Mouse (Mus musculus): Measurements from ENCODE around the gene Uba5. TPM values are rescaled to one million over a fixed set of nuclear protein-coding genes. Genes with fewer than 3 reads are reported as not detected.

The Uba5 gene
- polyA plus RNA-seq (2015; fragmentation: Nextera tagmentation; extraction: Ambion mirVana), result 56.5 and 57.9 TPM in 2 replicates

GRCm38 (mm10) chr9:104062430-104063243 lies at the start of gene Uba5:
Gene Uba5, minus strand, starts transcription at chr9:104063134.
- Histone ChIP-seq H3K27me3 (replicated peaks) (no peaks in the 10 kb centered on the region), H3K4me2 (peak within 1 kb of the TSS; percentile 83), H3K27ac (peak within 1 kb of the TSS; percentile 75), H3K36me3 (peaks cover 13% of the 10 kb centered on the region; the same call in 1 of the 2 replicates), H3K4me1 (peaks cover 11% of the 10 kb centered on the region), H3K9ac (peak within 1 kb of the TSS; percentile 93), H3K4me3 (replicated peaks) (peak within 1 kb of the TSS; percentile 100), H3K9me3 (no peaks in the 10 kb centered on the region)
- under 1% methylated on average over 59 of the region's 59 CpGs for WGBS
- peak; percentile 70 for ATAC-seq (ENCODE audit: insufficient read depth, low FRiP score, low read depth)

GRCm38 (mm10) chr9:104109151-104109550 lies 46.2 kb upstream of the Uba5 start:
- WGBS, result 91% methylated on average over 5 of the region's 5 CpGs

GRCm38 (mm10) chr9:104108571-104109143 lies 45.7 kb upstream of the Uba5 start:
- 73% methylated on average over 2 of the region's 2 CpGs for WGBS
- Histone ChIP-seq H3K27me3 (replicated peaks) (no peaks in the 10 kb centered on the region), H3K4me3 (replicated peaks) (no peak overlapping the region), H3K27ac (no peak overlapping the region), H3K36me3 (no peaks in the 10 kb centered on the region), H3K4me1 (no peaks in the 10 kb centered on the region), H3K4me2 (no peak overlapping the region), H3K9ac (no peak overlapping the region), H3K9me3 (no peaks in the 10 kb centered on the region)
- ATAC-seq (ENCODE audit: insufficient read depth, low FRiP score, low read depth), result no peak

More at GRCm38 (mm10) chr9:104109151-104109550, 46.2 kb upstream of the Uba5 start:
- Histone ChIP-seq H3K27me3 (replicated peaks) (no peaks in the 10 kb centered on the region), H3K27ac (no peak overlapping the region), H3K4me1 (no peaks in the 10 kb centered on the region), H3K36me3 (no peaks in the 10 kb centered on the region), H3K4me3 (replicated peaks) (no peak overlapping the region), H3K9me3 (no peaks in the 10 kb centered on the region), H3K9ac (no peak overlapping the region), H3K4me2 (no peak overlapping the region)
- ATAC-seq (ENCODE audit: insufficient read depth, low FRiP score, low read depth), result no peak

GRCm38 (mm10) chr9:104107482-104107881 lies 44.5 kb upstream of the Uba5 start:
- H3K4me1 ChIP-seq, result no peaks in the 10 kb centered on the region
- H3K4me2 ChIP-seq, result no peak overlapping the region
- ATAC-seq (ENCODE audit: insufficient read depth, low FRiP score, low read depth), result no peak
- no peaks in the 10 kb centered on the region for H3K9me3 ChIP-seq
- WGBS, result 55% methylated on average over 6 of the region's 6 CpGs
- no peaks in the 10 kb centered on the region for H3K27me3 ChIP-seq (replicated peaks)
- H3K27ac ChIP-seq, result no peak overlapping the region
- H3K9ac ChIP-seq, result no peak overlapping the region
- no peaks in the 10 kb centered on the region for H3K36me3 ChIP-seq
- no peak overlapping the region for H3K4me3 ChIP-seq (replicated peaks)

- no peaks in the 10 kb centered on the region for H3K9me3 ChIP-seq
- H3K36me3 ChIP-seq, result no peaks in the 10 kb centered on the region
- no peak for ATAC-seq (ENCODE audit: insufficient read depth, low FRiP score, low read depth)
- 67% methylated on average over 9 of the region's 9 CpGs for WGBS
- no peak overlapping the region for H3K4me2 ChIP-seq
- no peaks in the 10 kb centered on the region for H3K4me1 ChIP-seq
- H3K4me3 ChIP-seq (replicated peaks), result no peak overlapping the region
- no peak overlapping the region for H3K27ac ChIP-seq
- no peak overlapping the region for H3K9ac ChIP-seq
- H3K27me3 ChIP-seq (replicated peaks), result no peaks in the 10 kb centered on the region
These were observed 44.0 kb upstream of the Uba5 start for GRCm38 (mm10) chr9:104106930-104107329.

- 88% methylated on average over 2 of the region's 2 CpGs for WGBS
- Histone ChIP-seq H3K9ac (no peak overlapping the region), H3K27ac (no peak overlapping the region), H3K4me2 (no peak overlapping the region), H3K36me3 (no peaks in the 10 kb centered on the region), H3K9me3 (no peaks in the 10 kb centered on the region), H3K27me3 (replicated peaks) (no peaks in the 10 kb centered on the region), H3K4me1 (0 out of 2 replicates have a peak, but pooled peaks cover 3% of the 10 kb centered on the region), H3K4me3 (replicated peaks) (no peak overlapping the region)
- no peak for ATAC-seq (ENCODE audit: insufficient read depth, low FRiP score, low read depth)
These were observed 42.1 kb upstream of the Uba5 start for GRCm38 (mm10) chr9:104104986-104105385.

GRCm38 (mm10) chr9:104102901-104103300 lies 40.0 kb upstream of the Uba5 start:
- Histone ChIP-seq H3K27me3 (replicated peaks) (no peaks in the 10 kb centered on the region), H3K9me3 (no peaks in the 10 kb centered on the region), H3K4me2 (no peak overlapping the region), H3K36me3 (no peaks in the 10 kb centered on the region), H3K9ac (no peak overlapping the region), H3K4me3 (replicated peaks) (no peak overlapping the region), H3K27ac (no peak overlapping the region), H3K4me1 (0 out of 2 replicates have a peak, but pooled peaks cover 3% of the 10 kb centered on the region)
- WGBS, result 58% methylated on average over 2 of the region's 2 CpGs
- ATAC-seq (ENCODE audit: insufficient read depth, low FRiP score, low read depth), result no peak

GRCm38 (mm10) chr9:104102301-104102700 lies 39.4 kb upstream of the Uba5 start:
- 35% methylated on average over 6 of the region's 6 CpGs for WGBS
- ATAC-seq (ENCODE audit: insufficient read depth, low FRiP score, low read depth), result no peak

GRCm38 (mm10) chr9:104101458-104101857 lies 38.5 kb upstream of the Uba5 start:
- Histone ChIP-seq H3K36me3 (no peaks in the 10 kb centered on the region), H3K27ac (no peak overlapping the region), H3K9me3 (no peaks in the 10 kb centered on the region), H3K27me3 (replicated peaks) (no peaks in the 10 kb centered on the region), H3K4me3 (replicated peaks) (no peak overlapping the region), H3K4me1 (0 out of 2 replicates have a peak, but pooled peaks cover 3% of the 10 kb centered on the region), H3K9ac (no peak overlapping the region), H3K4me2 (no peak overlapping the region)
- no peak for ATAC-seq (ENCODE audit: insufficient read depth, low FRiP score, low read depth)
- 57% methylated on average over 3 of the region's 3 CpGs for WGBS

More at GRCm38 (mm10) chr9:104102301-104102700, 39.4 kb upstream of the Uba5 start:
- H3K9me3 ChIP-seq, result no peaks in the 10 kb centered on the region
- H3K4me2 ChIP-seq, result no peak overlapping the region
- H3K4me1 ChIP-seq, result 0 out of 2 replicates have a peak, but pooled peaks cover 3% of the 10 kb centered on the region
- no peak overlapping the region for H3K27ac ChIP-seq
- no peaks in the 10 kb centered on the region for H3K36me3 ChIP-seq
- H3K4me3 ChIP-seq (replicated peaks), result no peak overlapping the region
- no peaks in the 10 kb centered on the region for H3K27me3 ChIP-seq (replicated peaks)
- no peak overlapping the region for H3K9ac ChIP-seq

- Histone ChIP-seq H3K4me3 (replicated peaks) (no peak overlapping the region), H3K9ac (no peak overlapping the region), H3K4me1 (0 out of 2 replicates have a peak, but pooled peaks cover 3% of the 10 kb centered on the region), H3K27me3 (replicated peaks) (no peaks in the 10 kb centered on the region), H3K27ac (no peak overlapping the region), H3K36me3 (no peaks in the 10 kb centered on the region), H3K4me2 (no peak overlapping the region), H3K9me3 (no peaks in the 10 kb centered on the region)
- ATAC-seq (ENCODE audit: insufficient read depth, low FRiP score, low read depth), result no peak
- WGBS, result 50% methylated on average over 7 of the region's 7 CpGs
These were observed 37.9 kb upstream of the Uba5 start for GRCm38 (mm10) chr9:104100822-104101221.

- no peak overlapping the region for H3K4me3 ChIP-seq (replicated peaks)
- no peaks in the 10 kb centered on the region for H3K27me3 ChIP-seq (replicated peaks)
- 0 out of 2 replicates have a peak, but pooled peaks cover 3% of the 10 kb centered on the region for H3K4me1 ChIP-seq
- H3K27ac ChIP-seq, result no peak overlapping the region
- no peaks in the 10 kb centered on the region for H3K36me3 ChIP-seq
- H3K9ac ChIP-seq, result no peak overlapping the region
- H3K9me3 ChIP-seq, result no peaks in the 10 kb centered on the region
- no peak overlapping the region for H3K4me2 ChIP-seq
- ATAC-seq (ENCODE audit: insufficient read depth, low FRiP score, low read depth), result no peak
- 82% methylated on average over 11 of the region's 11 CpGs for WGBS
These were observed 36.1 kb upstream of the Uba5 start for GRCm38 (mm10) chr9:104099060-104099459.

- H3K9ac ChIP-seq, result no peak overlapping the region
- H3K4me1 ChIP-seq, result 0 out of 2 replicates have a peak, but pooled peaks cover 3% of the 10 kb centered on the region
- H3K4me2 ChIP-seq, result no peak overlapping the region
- no peaks in the 10 kb centered on the region for H3K36me3 ChIP-seq
- H3K27me3 ChIP-seq (replicated peaks), result no peaks in the 10 kb centered on the region
- ATAC-seq (ENCODE audit: insufficient read depth, low FRiP score, low read depth), result no peak
- no peak overlapping the region for H3K27ac ChIP-seq
- 53% methylated on average over 5 of the region's 5 CpGs for WGBS
- no peak overlapping the region for H3K4me3 ChIP-seq (replicated peaks)
- no peaks in the 10 kb centered on the region for H3K9me3 ChIP-seq
These were observed 35.3 kb upstream of the Uba5 start for GRCm38 (mm10) chr9:104098256-104098655.
